Mouse (Mus musculus): Measurements from ENCODE around the gene Arhgap15.

DNA sequence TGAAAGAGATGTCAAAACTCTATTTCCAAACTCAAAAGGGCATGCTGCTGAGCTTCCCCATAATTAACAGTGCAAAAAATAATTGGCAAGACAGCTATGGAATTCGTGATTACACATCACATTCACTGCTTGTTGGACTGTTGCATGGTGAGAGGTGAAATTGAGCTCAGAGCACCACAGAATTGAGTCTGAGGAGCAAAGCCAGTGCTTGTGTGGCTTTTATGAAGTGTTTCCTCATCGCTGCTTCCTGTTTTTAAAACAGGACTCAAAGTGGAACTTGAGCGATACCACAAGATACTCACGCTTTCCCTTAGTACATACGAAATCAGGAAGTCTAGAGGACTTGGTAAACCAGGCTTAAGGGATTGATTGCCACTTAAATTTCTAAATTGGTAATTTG, 24.0 kb downstream of the Arhgap15 start:
- TF ChIP-seq POLR2A (IDR thresholded peaks at IDR 0.05; ENCODE audit: low read depth, low read length): no peak
- no peak for TF ChIP-seq CTCF (conservative IDR thresholded peaks at IDR 0.05; ENCODE audit: insufficient read depth, insufficient read length, low read depth, low read length)

Data from kidney, adult 2 months (tissue).